Mouse (Mus musculus) heart, postnatal 14 days (tissue): ENCODE measurements around the gene Sptssb. TPM values are rescaled to one million over a fixed set of nuclear protein-coding genes. Genes with fewer than 3 reads are reported as not detected.

ENCODE experiments used
- DNase-seq, 2 experiments: peaks; one replicate each; pipeline ENCODE4 v3.0.0; 2021 to 2022
- intact Hi-C: fragments of 180-260 bp; cut with DNase I; formaldehyde crosslinking; loops from one replicate; pipeline ENCODE4 v1.15.1; 2025
- total RNA-seq, 2 experiments: library from RNA; stranded (reverse); gene quantifications; 2 replicates each; pipeline ENCODE4 v1.2.3; 2021

The Sptssb gene
- total RNA-seq, 2 experiments from 2014 or later, result not detected

DNA sequence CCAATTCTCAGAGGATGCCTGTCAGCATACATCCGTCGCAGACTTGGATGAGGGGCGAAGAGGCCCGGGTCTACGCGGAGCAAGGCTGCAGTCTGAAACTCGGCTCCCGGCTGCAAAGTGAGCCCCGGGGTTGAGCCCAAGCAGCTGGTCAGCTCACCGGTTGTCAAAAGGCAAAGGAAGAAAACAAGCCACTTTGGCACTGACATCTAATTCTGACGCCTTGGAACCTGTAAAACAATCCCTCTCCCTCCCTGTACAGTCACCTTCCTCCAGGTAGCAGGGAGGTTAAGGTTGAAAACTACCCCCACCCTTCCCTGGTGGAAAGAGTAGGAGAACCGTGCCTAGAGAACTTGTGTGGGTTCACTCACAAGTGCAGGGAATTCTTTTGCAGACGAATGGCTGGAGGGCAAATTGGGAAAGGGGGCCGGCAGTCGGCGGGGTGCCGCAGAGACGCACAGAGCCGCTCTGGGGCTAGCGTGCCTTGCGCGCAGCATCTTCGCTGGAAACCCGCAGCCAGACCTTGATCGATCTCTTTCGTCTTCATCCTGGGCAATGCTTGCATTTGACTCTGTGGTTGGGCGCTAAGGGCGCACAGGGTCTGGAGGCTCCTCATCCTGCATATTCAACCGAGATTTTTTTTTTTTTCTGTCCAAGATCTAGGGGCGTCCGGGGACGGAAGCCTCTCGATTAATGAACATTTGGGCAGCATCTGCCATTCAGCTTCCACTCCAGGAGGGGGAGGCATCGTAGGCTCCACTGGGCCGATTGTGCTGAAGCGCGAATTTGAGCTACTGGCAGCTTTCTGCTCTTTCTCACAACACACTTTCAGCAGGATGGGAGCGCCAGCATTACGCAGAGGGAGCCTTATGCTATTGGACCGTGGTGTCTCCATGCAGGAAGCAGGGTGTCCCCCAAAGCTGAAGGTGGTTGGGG, 1.1 kb upstream of the Sptssb start:
- no peak for DNase-seq
- intact Hi-C loops, result no loop called here

DNA sequence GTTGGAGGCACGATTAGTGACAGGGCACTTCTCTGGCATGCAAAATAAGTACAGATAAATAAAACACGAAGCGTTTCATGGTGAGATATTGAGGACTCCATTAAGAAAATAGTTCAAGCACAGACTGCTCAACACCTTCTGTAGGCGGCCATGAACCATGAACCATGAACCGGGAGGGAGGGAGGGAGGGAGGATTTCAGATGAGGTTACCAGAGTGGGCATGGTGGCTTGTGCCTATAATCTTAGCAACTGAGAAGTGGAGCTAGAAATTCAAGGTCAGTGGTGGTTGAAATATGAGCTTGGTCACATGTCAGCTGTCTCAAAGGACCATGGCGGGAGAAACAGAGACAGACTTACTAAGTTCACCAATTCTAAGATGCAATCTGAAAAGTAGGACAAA, 20.3 kb downstream of the Sptssb start:
- no peak for DNase-seq
- intact Hi-C loops, result no loop called here

DNA sequence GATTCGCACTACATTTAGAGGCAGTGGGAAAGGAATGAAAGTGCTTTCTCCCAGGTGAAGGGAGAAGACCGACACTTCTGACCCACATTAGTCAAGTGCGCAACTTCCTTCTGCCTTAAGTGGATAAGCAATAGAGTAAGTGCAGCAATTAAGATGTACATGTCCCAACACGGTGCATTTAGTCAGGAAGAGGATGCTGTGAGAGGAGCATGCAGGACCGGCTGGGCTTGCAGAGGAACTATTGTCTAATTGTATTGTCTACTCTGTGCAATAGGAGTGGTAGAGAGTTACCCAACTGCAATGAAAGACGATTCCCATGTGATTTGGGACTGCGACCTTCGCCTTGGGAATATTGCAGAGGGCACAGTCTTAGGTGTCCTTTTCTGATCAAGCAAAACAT, 30.2 kb downstream of the Sptssb start:
- intact Hi-C loops, result no loop called here
- no peak for DNase-seq

DNA sequence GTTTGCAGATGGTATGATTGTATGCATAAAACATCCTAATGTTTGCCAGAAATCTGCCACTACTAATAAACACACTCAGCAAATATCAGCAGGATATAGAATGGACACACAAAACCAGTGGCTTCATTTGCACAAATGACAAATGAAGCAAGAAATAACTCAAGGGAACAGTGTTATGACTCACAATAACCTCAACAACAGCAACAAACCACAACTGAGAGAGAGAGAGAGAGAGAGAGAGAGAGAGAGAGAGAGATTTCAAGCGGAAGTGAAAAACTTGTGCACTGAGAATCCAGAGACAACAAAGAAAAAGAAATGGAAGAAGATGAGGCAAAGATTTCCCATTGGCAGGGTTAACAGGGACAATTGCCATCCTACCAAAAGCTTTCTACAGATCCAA, 35.2 kb downstream of the Sptssb start:
- intact Hi-C loops, result no loop called here
- DNase-seq, result no peak

DNA sequence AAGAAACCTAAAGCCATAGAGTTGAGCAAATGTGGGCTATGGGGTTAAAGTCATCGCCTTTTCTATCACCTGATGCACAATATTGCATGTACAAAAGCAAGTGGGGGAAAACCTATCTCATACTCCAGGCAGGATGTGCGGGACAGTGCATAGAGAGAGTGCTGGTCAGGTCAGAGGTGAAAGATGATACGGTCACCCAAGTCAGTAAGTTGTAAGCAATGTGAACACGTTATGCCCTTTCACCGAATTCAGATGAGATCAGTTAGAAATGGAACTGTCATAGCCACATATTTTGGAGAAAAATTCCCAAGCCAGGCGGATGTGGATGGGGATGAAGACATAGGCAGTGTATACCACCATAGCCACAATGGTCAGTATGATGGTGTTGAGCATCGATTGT, 39.1 kb downstream of the Sptssb start:
- no peak for DNase-seq
- intact Hi-C loops, result no loop called here

DNA sequence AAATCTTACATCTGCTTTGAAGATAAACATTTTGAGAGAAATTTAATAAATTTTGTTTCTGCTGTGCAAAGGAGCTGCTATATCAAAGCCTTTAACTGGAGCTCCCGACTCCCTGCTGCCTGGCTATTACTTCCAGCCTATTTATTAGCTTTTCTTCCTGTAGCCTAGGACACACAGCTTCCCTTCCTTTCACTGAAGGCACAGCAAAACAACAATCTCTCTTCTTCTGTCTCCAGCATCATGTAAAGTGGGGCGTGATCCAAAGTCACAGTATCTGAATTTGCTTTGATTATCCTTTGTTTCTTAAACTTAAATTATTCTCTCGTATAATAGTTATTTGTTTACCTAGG, 39.9 kb downstream of the Sptssb start:
- intact Hi-C loops, result no loop called here
- DNase-seq, result no peak

DNA sequence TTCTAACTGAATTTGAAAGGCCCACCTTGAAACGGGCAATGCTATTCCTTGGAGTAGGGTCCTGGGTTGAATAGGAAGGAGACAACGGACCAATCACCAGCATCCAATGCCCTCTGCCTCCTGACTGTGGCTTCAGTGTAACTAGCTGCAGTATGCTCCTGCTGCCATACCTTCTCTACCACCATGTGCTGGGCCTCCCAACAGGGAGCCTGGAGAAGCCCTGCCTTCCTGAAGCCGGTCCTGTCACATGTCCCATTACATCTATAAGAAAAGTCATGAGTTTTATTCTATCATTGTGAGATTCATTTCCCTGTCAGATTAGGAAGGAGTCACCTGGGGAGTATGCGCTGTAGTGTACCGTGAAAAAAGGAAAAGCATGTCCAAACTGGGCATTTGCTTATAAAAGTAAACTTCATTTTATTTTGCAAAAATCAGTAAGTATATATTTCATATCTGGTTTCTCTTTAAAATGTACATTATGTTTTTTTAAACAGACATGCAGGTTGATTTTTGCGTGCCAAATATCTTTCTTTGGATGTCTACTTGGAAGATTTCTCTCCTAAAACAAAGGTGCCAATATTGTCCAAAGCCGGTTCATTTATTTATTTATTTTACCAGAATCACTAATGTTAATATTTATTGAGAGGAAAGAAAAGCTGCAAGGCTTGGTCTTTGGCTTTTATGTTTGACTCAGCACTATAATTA, 40.4 kb downstream of the Sptssb start:
- intact Hi-C loops, result no loop called here

DNA sequence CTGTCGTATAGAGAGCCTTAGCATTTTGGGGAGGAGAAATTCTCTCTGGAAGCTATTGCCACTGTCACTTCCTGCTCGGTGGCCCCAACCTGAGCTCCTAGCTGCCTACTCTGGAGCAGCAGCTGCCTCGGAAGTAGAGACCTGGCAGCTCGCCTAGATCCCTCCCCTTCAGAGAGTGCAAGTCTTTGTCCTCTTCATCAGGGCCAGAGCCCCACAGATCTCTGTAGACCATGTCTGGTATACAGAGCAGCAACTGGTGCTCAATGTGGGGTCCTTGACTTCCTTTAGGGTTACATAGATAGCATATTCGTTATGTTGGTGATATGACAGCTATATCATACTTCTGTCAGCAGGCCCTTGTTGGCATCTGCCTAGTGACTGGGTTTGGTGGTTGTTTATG, 41.3 kb downstream of the Sptssb start:
- intact Hi-C loops, result no loop called here
- DNase-seq, result no peak

More for the DNA sequence above, 40.4 kb downstream of the Sptssb start:
- no peak for DNase-seq

DNA sequence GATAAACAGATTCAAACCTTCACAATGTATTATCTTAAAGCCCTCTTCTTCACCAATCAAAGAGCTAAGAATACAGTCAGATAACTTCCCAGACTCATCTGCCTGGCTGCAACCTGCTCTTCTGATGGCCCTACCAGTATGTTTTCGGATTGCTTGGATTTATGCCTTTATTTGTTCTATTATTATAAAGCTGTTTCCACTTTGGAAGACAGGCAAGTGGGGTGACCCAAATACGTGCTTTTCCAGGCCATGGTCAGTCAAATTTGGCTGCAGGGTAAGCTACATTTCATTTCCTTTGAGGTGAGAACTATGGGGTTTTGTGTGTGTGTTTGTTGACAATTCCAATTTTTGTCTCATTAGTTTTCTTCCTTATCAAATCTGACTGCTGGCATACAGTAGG, 43.2 kb downstream of the Sptssb start:
- no peak for DNase-seq
- intact Hi-C loops, result no loop called here

DNA sequence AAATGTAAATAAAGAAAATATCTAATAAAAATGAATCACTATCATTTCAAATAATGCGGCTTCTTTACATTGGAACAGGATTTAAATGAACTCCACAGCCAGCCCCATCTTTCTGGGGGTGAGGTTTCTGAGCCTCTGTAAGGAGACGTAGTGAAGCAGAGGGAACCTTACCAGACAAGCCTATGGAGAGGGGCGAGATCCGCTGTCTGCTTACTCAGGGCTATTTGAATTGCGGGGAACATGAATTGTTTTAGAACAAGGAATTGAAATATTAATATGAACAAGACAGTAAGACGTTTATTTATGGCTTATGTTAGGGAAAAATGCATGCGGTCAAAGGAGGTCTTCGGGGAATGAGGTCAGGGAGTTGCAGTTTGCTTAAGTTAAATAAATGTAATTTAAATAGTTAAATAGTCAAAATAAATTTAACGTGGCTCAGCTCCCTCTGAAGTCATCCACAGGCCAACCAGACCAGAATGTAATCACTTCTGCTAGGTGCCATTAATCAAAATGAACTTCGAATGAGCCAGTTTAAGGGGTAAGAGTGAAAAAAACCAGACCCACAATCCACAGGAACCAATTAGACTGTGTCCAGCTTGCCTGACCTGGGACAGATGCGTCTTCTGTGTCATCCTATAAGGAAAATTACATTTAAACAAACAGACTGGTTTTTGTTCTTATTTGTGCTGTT, 46.6 kb downstream of the Sptssb start:
- DNase-seq, result no peak
- intact Hi-C loops, result no loop called here

DNA sequence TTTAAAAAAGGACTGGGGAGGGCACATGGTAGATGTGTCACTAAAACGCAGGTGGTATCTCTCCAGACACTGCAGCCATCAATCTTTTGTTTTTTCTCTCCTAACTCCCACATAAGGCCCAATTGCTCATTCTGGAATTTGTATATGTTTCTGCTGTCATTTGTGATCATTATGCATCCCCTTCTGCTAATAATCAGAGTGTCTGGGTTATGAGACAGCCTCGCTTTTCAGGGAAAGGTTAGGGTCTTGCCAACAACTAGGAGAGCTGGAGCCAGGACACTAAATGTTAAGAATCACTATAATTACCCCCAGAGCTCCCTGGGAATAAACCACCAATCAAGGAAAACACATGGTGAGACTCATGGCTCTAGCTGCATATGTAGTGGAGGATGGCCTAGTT, 47.3 kb downstream of the Sptssb start:
- DNase-seq, result no peak
- intact Hi-C loops, result no loop called here

DNA sequence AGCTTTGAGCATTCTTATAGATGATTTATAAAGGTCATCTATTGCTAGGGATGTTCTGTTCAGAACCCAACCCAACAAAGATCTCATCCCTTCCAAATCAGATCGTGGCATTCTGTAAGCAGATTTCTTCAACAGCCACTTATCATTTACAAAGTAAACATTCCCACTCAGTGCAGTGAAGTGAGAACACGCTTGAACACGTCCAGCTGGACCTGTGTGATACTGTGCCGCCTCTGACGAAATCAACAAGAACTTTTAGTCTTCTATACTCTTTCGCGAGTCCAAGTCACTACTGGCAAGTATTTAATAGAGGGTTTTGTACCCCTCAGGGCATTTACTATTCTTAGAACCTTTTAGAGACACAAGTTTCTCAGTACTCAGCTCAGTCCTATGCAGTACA, 51.3 kb downstream of the Sptssb start:
- DNase-seq, result no peak
- intact Hi-C loops, result no loop called here

DNA sequence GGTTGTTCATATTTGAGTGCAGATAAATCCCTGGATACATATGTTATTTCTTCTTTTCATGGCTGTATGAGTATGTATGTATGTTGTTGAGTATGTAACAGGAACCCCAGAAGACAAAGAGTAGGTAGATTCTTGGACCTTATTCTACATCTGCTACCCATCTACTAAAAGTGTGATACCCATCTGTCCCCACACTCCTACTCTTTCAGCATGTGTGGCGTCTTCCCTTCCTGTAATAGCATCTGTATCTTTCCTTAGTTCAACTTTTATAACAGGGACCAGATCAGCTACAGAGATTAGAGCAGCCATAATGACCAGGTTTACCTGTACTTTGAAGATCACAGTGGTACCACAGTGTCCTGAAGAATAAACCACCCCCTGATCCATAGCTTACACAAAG, 56.6 kb downstream of the Sptssb start:
- no peak for DNase-seq
- intact Hi-C loops, result no loop called here

DNA sequence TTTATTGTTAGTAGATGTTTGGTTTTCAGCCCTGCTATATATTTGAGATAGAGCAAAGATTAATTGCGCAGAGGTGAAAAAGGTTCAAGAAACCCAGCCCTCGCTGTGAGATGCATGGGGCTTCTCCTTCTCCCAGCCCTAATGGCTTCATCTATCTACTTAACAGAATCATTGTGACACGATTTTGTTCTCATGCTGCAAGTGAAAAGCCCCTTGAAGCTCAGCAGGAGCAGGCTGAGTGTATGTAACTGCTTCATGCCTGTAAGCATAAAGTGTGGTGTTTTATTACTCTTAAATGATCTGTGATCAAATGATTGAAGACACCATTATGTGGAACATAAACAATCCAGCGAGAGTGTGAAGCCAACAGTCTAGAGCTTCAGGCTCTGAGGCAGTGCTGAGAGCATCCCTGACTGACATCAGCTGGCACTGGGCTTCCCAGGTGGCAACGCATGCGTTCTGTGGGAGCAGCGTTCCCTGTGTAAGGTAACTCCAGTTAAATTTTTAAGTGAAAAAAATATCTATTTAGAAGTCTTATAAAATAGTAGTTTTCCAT, 58.8 kb downstream of the Sptssb start:
- DNase-seq, result no peak
- intact Hi-C loops, result no loop called here

DNA sequence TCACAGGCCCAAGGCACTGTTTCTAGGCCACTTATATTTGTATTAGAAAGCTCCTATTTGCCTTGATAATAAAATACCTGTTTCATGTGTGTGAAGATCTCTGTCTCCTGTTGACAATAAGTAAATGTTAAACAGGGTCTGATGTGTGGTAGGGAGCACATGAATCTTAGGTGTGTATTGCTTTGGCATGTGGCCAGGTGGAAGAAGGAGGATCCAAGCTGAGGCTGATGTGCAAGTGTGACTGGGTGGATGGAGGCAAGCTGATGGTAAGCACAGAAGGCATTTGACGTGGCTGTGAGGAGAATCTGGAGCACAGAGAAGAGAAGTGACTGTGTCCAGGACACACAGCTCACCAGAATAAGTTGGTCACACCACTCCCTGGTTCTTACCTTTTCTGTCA, 60.6 kb downstream of the Sptssb start:
- intact Hi-C loops, result no loop called here
- DNase-seq, result no peak

DNA sequence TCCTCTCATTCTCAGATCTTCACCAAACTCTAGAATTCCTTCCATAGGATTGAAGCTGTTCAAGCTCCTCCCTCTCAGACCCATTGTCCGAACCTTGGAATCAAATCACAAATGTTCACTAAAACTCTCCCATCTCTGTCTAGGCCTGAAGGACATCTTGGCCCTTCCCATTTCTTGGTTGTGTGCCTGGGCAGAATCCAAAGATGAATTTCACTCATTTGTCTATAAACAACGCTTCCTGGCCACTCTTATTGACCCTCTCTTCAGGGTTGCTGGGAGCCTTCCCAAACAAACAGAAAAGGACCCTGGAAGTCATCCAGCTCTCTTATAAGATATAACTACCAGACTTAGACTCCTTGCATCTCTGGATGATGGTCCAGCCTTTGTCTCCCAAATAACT, 61.8 kb downstream of the Sptssb start:
- DNase-seq, result no peak
- intact Hi-C loops, result no loop called here

DNA sequence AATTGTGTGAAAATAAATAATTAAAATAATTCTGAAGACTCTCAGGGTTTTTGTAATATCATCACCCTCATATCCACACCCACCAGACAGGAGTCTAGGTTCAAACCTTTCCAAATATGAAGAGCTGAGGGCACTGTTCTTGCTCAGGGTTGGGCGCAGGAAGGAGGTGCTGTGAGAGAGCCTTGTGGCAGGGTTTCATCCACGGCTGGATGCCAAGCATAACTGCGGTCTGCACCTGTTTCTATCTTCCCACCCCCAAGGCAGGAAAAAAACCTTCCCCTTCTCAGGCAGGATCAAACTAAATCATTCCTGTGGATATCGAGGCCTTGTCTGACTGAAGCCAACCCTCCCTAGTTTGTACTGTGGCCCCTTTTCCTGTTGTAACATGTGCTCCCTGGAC, 62.2 kb downstream of the Sptssb start:
- intact Hi-C loops, result no loop called here
- DNase-seq, result no peak

DNA sequence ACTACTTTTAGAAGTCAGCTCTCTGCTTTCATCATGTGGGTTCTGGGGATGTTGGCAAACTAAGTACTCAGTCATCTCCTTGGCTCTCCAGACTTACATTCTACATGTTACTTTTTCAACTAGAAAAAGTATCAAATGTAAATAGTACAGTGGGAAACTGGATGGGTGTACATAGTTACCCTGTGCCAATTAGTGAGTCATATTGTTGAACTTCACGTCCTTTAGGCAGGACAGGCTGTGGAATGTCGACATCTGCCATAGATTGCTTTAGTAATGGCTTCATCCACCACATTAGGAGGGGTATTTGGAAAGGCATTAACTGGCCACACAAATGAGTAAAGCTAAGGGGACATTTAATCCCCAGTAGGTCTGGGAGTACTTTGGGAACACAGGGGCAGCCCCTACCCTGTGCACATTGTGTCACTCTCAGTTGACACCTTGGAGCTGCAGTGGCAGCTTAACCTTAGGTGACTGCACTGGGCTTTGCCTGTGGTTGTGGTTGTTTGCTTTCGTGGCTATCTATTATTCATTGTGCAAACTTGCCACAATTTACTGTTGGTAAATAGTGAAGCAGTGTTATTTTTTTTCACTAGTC, 66.8 kb downstream of the Sptssb start:
- intact Hi-C loops, result no loop called here
- DNase-seq, result no peak

DNA sequence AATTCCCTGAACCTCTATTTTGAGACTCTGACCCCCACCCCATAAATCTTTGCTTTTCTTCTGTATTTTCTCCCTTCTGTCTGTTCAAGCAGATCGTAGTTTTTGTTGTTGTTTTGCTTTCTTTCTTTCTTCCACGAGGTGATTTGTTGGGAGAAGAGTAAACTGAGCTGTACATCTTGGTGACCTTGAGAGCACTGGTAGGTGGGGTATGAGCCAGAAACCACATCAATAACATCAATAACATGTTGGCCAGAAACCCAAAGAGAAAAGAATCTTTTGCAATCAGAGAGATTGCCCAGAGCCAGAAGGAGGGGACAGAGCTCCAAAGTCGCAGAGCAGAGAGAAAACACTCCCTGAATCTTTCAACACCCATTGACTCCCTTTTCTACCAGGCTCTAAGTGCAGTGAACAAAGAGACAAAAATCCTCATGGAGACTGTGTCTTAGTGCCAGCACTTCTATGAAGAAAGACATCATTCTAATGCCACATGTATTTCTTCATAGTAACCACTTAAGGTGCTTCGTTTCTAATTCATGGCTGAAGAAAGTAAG, 80.4 kb downstream of the Sptssb start:
- intact Hi-C loops, result no loop called here

DNA sequence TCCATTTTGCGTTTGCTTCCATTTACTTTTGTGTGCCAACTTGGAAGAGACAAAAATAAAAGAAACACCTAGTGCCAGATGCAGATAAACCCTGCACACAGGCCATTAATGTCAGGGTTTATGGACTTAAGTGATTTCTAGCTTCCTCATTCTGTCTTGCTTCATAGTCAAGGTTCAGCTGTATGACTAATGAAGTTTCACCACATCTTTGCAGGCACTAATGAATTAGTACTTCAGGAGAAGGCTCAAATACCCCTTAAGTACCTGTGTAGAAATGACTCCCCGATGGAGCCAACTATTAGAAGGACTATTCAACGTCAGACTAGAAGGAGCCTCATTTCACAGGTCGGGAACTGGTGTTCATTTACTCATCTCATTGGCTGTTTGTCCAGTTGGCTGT, 86.4 kb downstream of the Sptssb start:
- intact Hi-C loops, result no loop called here
- DNase-seq, result no peak

More for the DNA sequence above, 80.4 kb downstream of the Sptssb start:
- no peak for DNase-seq
